Mouse (Mus musculus): ENCODE measurements around the gene Arpp19. TPM values are rescaled to one million over a fixed set of nuclear protein-coding genes. Genes with fewer than 3 reads are reported as not detected.

The Arpp19 gene
- polyA plus RNA-seq, 1 experiment from 2014 or later = 351 TPM

GRCm38 (mm10) chr9:75043191-75043590, 5.8 kb downstream of the Arpp19 start:
- H3K4me1 ChIP-seq = peaks cover 16% of the 10 kb centered on the region
- H3K9me3 ChIP-seq = no peaks in the 10 kb centered on the region
- H3K36me3 ChIP-seq (replicated peaks) = peaks cover 62% of the 10 kb centered on the region
- H3K27ac ChIP-seq = no peak overlapping the region
- 93% methylated on average over 2 of the region's 2 CpGs for WGBS
- no peak for DNase-seq (ENCODE audit: extremely low spot score, low spot score)
- no peaks in the 10 kb centered on the region for H3K27me3 ChIP-seq (ENCODE audit: poor library complexity, severe bottlenecking)
- no peak overlapping the region for H3K4me3 ChIP-seq

- H3K4me1 ChIP-seq = no peaks in the 10 kb centered on the region
- no peak for DNase-seq (ENCODE audit: extremely low spot score, low spot score)
- H3K27ac ChIP-seq = no peak overlapping the region
- H3K27me3 ChIP-seq (ENCODE audit: poor library complexity, severe bottlenecking) = no peaks in the 10 kb centered on the region
- no peak overlapping the region for H3K4me3 ChIP-seq
- H3K9me3 ChIP-seq = no peaks in the 10 kb centered on the region
- H3K36me3 ChIP-seq (replicated peaks) = peaks cover 49% of the 10 kb centered on the region
These were observed 9.7 kb downstream of the Arpp19 start for GRCm38 (mm10) chr9:75047079-75047478.

GRCm38 (mm10) chr9:75049100-75049499, 11.7 kb downstream of the Arpp19 start:
- Histone ChIP-seq H3K9me3 (no peaks in the 10 kb centered on the region), H3K27me3 (ENCODE audit: poor library complexity, severe bottlenecking) (no peaks in the 10 kb centered on the region), H3K36me3 (replicated peaks) (peaks cover 38% of the 10 kb centered on the region), H3K27ac (no peak overlapping the region), H3K4me1 (no peaks in the 10 kb centered on the region), H3K4me3 (no peak overlapping the region)
- DNase-seq (ENCODE audit: extremely low spot score, low spot score) = no peak
- WGBS = 86% methylated on average over 3 of the region's 3 CpGs

GRCm38 (mm10) chr9:75050003-75050402, 12.6 kb downstream of the Arpp19 start:
- Histone ChIP-seq H3K4me3 (no peak overlapping the region), H3K36me3 (replicated peaks) (peaks cover 41% of the 10 kb centered on the region), H3K27ac (no peak overlapping the region), H3K9me3 (no peaks in the 10 kb centered on the region), H3K4me1 (no peaks in the 10 kb centered on the region), H3K27me3 (ENCODE audit: poor library complexity, severe bottlenecking) (no peaks in the 10 kb centered on the region)
- peak; percentile 27 for DNase-seq (ENCODE audit: extremely low spot score, low spot score)
- WGBS = 45% methylated on average over 3 of the region's 3 CpGs

GRCm38 (mm10) chr9:75051841-75052240, 14.4 kb downstream of the Arpp19 start:
- H3K27ac ChIP-seq = no peak overlapping the region
- 91% methylated on average over 4 of the region's 4 CpGs for WGBS

GRCm38 (mm10) chr9:75055046-75055445, 17.6 kb downstream of the Arpp19 start:
- Histone ChIP-seq H3K27me3 (ENCODE audit: poor library complexity, severe bottlenecking) (no peaks in the 10 kb centered on the region), H3K4me1 (no peaks in the 10 kb centered on the region), H3K36me3 (replicated peaks) (peaks cover 60% of the 10 kb centered on the region), H3K9me3 (no peaks in the 10 kb centered on the region), H3K27ac (no peak overlapping the region), H3K4me3 (no peak overlapping the region)
- WGBS = 96% methylated on average over 5 of the region's 5 CpGs
- no peak for DNase-seq (ENCODE audit: extremely low spot score, low spot score)

More at GRCm38 (mm10) chr9:75051841-75052240, 14.4 kb downstream of the Arpp19 start:
- Histone ChIP-seq H3K36me3 (replicated peaks) (peaks cover 39% of the 10 kb centered on the region), H3K4me3 (no peak overlapping the region), H3K27me3 (ENCODE audit: poor library complexity, severe bottlenecking) (no peaks in the 10 kb centered on the region), H3K4me1 (no peaks in the 10 kb centered on the region), H3K9me3 (no peaks in the 10 kb centered on the region)
- no peak for DNase-seq (ENCODE audit: extremely low spot score, low spot score)

GRCm38 (mm10) chr9:75064678-75065331, 27.4 kb downstream of the Arpp19 start:
- 82% methylated on average over 9 of the region's 9 CpGs for WGBS
- Histone ChIP-seq H3K4me3 (no peak overlapping the region), H3K36me3 (replicated peaks) (peaks cover 13% of the 10 kb centered on the region), H3K9me3 (no peaks in the 10 kb centered on the region), H3K27ac (no peak overlapping the region), H3K27me3 (ENCODE audit: poor library complexity, severe bottlenecking) (peaks cover under 1% of the 10 kb centered on the region; the same call in 1 of the 2 replicates), H3K4me1 (no peaks in the 10 kb centered on the region)
- no peak for DNase-seq (ENCODE audit: extremely low spot score, low spot score)

- no peaks in the 10 kb centered on the region for H3K9me3 ChIP-seq
- H3K27me3 ChIP-seq (ENCODE audit: poor library complexity, severe bottlenecking) = peaks cover 7% of the 10 kb centered on the region; the same call in 1 of the 2 replicates
- peak within 1 kb of the TSS; percentile 89 for H3K4me3 ChIP-seq
- peaks cover 30% of the 10 kb centered on the region for H3K4me1 ChIP-seq
- peak within 1 kb of the TSS; percentile 99 for H3K27ac ChIP-seq
- H3K36me3 ChIP-seq (replicated peaks) = no peaks in the 10 kb centered on the region
- 21% methylated on average over 23 of the region's 23 CpGs for WGBS
- DNase-seq (ENCODE audit: extremely low spot score, low spot score) = no peak
These were observed 33.1 kb downstream of the Arpp19 start, which contains the start of gene Myo5a for GRCm38 (mm10) chr9:75070457-75071028. Gene Myo5a, plus strand, starts transcription at chr9:75071015.

GRCm38 (mm10) chr9:75071029-75071705, 33.8 kb downstream of the Arpp19 start:
- DNase-seq (ENCODE audit: extremely low spot score, low spot score) = peak; percentile 87
- Histone ChIP-seq H3K4me1 (peaks cover 30% of the 10 kb centered on the region), H3K27ac (peak overlapping the region; percentile 99), H3K4me3 (peak overlapping the region; percentile 89), H3K9me3 (no peaks in the 10 kb centered on the region), H3K27me3 (ENCODE audit: poor library complexity, severe bottlenecking) (peaks cover 7% of the 10 kb centered on the region; the same call in 1 of the 2 replicates), H3K36me3 (replicated peaks) (no peaks in the 10 kb centered on the region)
- WGBS = under 1% methylated on average over 79 of the region's 92 CpGs

GRCm38 (mm10) chr9:75071706-75072192, 34.3 kb downstream of the Arpp19 start:
- Histone ChIP-seq H3K27me3 (ENCODE audit: poor library complexity, severe bottlenecking) (peaks cover 7% of the 10 kb centered on the region; the same call in 1 of the 2 replicates), H3K4me1 (peaks cover 30% of the 10 kb centered on the region), H3K36me3 (replicated peaks) (no peaks in the 10 kb centered on the region), H3K9me3 (no peaks in the 10 kb centered on the region), H3K27ac (peak overlapping the region; percentile 99), H3K4me3 (peak overlapping the region; percentile 89)
- peak; percentile 64 for DNase-seq (ENCODE audit: extremely low spot score, low spot score)
- under 1% methylated on average over 29 of the region's 29 CpGs for WGBS

GRCm38 (mm10) chr9:75072361-75072760, 34.9 kb downstream of the Arpp19 start:
- WGBS = 18% methylated on average over 3 of the region's 3 CpGs
- H3K9me3 ChIP-seq = no peaks in the 10 kb centered on the region
- H3K4me3 ChIP-seq = peak overlapping the region; percentile 89
- peaks cover 7% of the 10 kb centered on the region; the same call in 1 of the 2 replicates for H3K27me3 ChIP-seq (ENCODE audit: poor library complexity, severe bottlenecking)
- peak overlapping the region; percentile 99 for H3K27ac ChIP-seq
- H3K4me1 ChIP-seq = peaks cover 30% of the 10 kb centered on the region
- DNase-seq (ENCODE audit: extremely low spot score, low spot score) = no peak
- H3K36me3 ChIP-seq (replicated peaks) = no peaks in the 10 kb centered on the region

- peaks cover 8% of the 10 kb centered on the region for H3K9me3 ChIP-seq
- peaks cover 6% of the 10 kb centered on the region for H3K36me3 ChIP-seq (replicated peaks)
- DNase-seq (ENCODE audit: extremely low spot score, low spot score) = no peak
- no peak overlapping the region for H3K4me3 ChIP-seq
- peaks cover 16% of the 10 kb centered on the region for H3K4me1 ChIP-seq
- no peak overlapping the region for H3K27ac ChIP-seq
- H3K27me3 ChIP-seq (ENCODE audit: poor library complexity, severe bottlenecking) = no peaks in the 10 kb centered on the region
These were observed 39.8 kb downstream of the Arpp19 start for GRCm38 (mm10) chr9:75077191-75077590.
